Mouse (Mus musculus): ENCODE data around the gene Gm20481.

DNA sequence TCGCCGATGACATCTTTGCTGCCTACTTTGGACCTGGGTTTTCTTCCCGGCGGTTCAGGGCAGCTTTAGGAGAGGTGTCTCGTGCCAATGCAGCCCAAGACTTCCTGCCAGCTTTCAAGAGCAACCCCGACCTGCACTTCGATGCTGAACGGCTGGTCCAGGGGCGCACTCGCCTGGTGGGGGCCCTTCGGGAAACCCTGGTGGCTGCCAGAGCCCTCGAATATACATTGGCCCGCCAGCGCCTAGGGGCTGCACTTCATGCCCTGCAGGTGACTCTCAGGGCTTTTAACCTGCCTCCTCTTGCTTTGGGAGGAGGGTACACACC is 48.0 kb downstream of the Gm20481 start:
- TF ChIP-seq POLR2A (IDR thresholded peaks at IDR 0.05; ENCODE audit: insufficient read length, low read depth) (no peak), SRF (IDR thresholded peaks at IDR 0.05; ENCODE audit: control insufficient read depth, insufficient read length, low read depth) (no peak), MAX (IDR thresholded peaks at IDR 0.05; ENCODE audit: low read depth) (no peak), MYOG (IDR thresholded peaks at IDR 0.05; ENCODE audit: control insufficient read depth in 1 of 3, insufficient read depth in 1 of 3, insufficient read length in 2 of 3, low read depth in 2 of 3) (no peak), TCF12 (IDR thresholded peaks at IDR 0.05; ENCODE audit: insufficient read depth, poor library complexity, severe bottlenecking) (no peak)

Data from myocyte (in vitro differentiated cells).